Mouse (Mus musculus) inflammation-experienced regulatory T-cells, adult 6 months (primary cell): ENCODE measurements around the gene Zbtb7b. TPM values are rescaled to one million over a fixed set of nuclear protein-coding genes. Genes with fewer than 3 reads are reported as not detected.
A peak's percentile ranks its signal among the peaks of the same experiment; 100 is the strongest.

Source experiments
- ATAC-seq: one replicate; pipeline ENCODE4 v1.8.0; 2017
- polyA plus RNA-seq, 3 experiments: library from polyadenylated mRNA; unstranded; fragments of 100-300 nt; shearing (Covaris generic); gene quantifications; one replicate each; pipeline ENCODE4 v1.2.1; 2017

Zbtb7b gene
- polyA plus RNA-seq, 3 experiments from 2014 or later, result 11.1 to 16.2 (median 11.4) TPM

DNA sequence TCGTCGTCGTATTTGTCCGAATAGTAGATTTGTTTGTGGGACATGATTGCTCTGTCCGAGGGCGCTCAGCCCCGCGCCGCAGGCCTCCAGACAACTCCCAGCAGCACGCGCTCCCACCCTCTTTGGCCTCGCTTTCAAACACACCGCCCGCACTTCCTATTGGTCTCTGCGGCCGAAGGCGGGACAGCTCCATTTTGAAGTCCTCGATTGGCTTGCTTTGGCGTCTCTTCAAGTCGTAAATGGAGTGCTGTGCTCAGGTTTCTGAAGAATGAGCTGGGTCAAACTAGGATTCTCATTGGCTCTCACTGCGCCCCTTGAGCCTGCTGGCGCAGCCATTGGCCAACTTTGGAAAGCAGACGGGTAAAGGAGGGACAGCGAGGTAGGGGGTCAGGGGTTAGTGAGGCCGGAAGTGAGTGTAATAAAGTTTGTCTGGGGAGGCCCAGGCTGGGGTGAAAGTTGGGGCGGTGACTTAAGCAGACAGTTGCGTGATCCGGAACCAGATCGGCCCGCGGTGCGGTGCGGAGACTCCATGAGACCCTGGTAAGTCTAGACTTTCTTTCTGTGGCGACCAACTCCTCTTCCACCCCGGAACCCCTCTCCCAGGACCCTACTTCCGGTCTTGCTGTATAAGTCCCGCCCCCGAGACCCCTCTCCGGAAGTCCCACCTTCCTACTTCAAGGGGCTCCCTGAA, 23.7 kb upstream of the Zbtb7b start, which contains the start of the genes Cks1b and Shc1:
Cks1b (minus strand) TSS at position 214 of the 691 bp plus-strand sequence.
Shc1 (plus strand) TSS at position 274 of the 691 bp plus-strand sequence.
- peak; percentile 99 for ATAC-seq

DNA sequence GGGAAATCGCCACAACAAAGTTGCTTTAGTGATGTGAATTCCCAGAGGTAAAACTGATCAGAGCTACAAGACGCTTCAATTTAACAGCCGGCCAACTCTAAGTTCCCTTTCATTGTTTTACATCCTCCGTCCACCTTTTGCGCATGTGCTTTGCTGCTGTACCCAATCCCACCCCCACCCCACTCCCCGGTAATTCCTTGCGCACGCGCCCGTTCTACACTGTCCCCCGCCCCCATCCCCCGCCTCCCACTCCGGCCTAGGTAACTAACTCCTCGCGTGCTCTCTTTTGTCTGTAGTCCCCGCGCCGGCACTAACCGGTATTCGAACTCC, 23.2 kb upstream of the Zbtb7b start:
- ATAC-seq, result no peak

DNA sequence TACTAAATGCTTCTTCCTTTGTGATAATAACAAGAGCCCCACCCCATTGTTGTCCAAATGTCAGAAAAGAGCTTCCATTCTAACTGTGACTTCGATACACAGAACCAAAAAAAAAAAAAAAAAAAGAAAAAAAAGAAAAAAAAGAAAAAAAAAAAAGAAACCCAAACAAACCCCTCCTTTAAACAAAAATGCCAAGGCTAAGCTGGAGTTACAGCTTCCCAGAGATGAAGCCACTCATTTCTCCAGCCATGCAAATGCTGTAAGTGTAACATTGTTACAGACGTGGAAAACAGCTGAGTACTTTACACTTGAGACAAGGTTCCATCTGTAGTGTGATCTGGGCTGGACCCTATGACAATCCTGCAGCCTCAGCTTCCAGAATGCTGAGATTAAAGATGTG, 22.6 kb upstream of the Zbtb7b start:
- ATAC-seq, result no peak

DNA sequence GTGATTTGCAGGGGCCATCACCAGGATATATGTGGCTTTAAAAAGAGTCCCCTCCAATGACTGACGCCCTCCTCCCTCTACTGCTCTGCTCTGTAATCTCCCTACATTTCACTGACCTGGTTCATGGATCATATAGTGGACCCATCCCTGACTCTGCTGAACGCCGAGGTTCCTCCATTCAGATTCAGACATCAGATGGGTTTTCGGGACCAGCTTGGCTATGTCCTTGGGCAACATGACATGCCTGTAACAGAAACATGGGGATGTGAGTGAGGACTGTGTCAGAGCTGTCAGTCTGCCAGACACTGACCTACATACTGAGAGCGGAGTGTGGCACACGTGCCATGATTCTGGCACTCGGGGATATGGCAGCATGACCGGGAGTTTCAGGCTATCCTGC, 21.6 kb upstream of the Zbtb7b start:
- no peak for ATAC-seq

DNA sequence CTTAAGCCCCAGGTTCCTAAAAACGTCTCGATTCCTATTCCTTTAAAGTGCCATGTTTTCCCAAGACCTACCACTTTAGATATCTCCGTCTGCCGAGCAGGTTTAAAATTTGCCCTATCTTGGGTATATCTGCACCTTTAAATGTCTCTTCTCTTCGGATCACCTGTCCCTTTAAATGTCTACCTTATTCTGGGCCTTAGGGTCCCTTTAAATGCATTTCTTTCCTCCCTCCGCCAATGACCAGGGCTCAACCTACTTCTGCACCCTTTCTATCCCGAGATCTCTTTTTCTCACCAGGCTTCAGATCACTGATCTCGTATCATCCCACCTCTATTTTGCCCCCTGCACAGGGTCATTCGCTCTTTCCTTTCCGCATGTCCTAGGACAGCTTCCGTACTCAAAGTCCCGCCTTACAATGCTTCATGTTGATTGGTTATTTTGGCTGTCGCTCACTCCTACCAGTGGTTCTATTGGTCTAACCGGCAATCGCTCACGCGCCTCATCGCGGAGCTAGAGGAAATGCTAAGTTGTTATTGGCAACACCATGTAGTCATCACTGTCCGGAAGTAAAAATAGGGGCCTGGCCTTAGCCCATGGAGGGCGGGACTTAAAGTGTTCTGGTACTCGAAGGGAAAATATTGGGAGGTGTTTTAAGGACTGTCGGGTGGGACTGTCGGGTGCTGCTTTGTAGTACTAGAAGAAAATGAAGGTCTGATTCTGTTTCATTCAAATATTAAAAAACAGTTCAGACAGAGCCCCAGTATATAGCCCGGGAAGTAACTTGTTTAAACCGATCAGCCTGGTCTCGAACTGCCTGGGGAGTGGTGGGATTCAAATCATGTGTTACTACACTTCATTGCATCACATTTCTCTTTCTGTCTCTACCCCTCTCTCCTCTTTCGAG, 17.2 kb upstream of the Zbtb7b start, which contains the start of gene Flad1:
Flad1 (minus strand) TSS at position 381 of the 904 bp plus-strand sequence.
- ATAC-seq, result peak; percentile 100

DNA sequence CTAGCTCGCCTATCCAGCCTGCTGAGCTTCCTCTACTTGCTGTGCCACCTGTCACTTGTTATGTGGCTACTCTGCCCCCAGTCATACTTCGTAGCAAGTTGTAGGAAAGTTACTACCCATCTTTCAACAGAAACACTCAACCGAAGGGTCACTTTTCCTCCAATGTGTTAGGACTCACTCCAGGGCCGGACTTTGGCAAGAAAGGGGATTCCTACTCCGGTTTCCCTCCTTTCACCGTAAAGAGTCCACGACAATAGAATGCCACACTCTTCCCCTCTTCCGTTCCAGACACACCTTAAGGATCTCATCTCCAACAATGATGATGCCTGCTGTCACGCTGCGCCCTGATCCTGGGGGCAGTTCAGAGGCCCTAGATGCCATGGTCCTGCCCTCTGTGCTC, 16.3 kb upstream of the Zbtb7b start:
- ATAC-seq, result no peak

DNA sequence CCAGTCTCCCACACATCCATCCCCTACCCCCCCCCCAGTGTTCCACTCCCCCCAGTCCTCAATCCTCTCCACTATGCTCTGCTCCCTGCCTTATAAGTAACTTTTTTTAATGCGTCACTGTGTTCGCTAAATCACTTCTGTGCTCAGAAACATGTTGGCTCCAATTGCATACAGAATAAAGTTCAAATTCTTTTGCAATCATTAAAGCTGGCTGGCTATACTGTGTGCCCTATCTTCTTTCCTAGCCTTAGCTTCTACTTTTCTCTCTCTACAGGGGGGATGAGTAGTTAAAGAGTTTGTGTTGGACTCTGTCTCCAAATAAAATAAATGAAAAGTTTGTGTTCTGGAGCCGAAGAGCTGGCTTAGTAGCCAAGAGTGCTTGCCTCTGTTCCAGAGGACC, 15.1 kb upstream of the Zbtb7b start:
- ATAC-seq, result no peak

DNA sequence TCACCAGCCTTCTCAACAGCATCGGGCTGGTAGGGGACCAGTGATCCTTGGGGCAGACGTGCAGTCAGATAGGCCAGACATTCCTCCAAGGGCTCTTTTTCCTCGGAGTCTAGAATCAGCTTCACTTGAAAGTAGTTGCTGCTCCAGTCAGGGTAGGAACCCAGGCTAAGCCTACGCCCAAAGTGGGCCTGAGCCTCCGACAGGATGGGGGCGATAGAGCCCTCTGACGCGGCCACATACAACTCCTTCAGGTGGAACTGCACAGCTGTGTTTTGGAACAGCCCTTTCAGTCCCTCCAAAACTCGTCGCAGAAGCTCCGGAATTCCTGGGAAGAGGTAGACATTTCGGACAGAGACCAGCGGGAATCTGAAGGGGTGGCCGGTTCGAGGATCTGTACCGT, 13.9 kb upstream of the Zbtb7b start:
- no peak for ATAC-seq

DNA sequence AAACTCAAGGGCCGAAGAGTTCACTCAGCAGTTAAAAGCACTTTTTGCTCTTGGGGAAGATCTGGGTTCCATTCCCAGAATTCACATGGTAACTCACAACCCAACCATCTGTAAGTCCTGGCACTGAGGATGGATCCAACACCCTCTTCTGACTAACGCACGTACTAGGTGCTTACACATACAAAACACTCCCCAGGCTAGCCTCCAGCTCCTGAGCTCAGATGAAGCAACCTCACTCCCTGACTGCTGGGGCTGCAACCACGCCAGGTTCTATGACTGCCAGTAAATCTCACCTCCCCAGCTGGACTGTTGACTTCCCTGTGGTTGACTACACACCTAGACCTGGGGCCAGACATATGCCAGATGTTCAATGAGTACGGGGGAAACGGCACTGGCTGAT, 12.3 kb upstream of the Zbtb7b start:
- no peak for ATAC-seq

DNA sequence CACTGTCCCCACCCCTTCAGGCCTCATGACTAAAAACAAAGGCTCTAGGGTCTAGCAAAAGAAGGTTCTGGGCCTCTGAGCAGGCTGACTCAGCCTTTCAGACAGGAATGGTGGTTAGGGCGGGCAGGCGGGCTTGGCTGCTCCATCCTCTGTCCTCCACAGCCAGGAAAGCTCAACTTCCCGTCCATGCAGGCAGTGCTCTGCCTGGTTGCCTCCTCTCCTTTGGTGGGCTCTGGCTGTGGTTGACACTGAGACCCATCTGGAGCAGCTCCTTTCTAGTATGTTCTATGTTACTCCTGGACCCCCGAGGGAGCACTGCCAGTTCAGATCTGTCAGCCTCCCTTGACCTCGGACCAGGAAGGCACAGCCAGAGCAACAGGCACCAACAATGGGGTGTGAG, 8.1 kb upstream of the Zbtb7b start, which contains the start of gene Lenep:
Lenep (minus strand) TSS at position 101 of the 400 bp plus-strand sequence.
- ATAC-seq, result no peak

DNA sequence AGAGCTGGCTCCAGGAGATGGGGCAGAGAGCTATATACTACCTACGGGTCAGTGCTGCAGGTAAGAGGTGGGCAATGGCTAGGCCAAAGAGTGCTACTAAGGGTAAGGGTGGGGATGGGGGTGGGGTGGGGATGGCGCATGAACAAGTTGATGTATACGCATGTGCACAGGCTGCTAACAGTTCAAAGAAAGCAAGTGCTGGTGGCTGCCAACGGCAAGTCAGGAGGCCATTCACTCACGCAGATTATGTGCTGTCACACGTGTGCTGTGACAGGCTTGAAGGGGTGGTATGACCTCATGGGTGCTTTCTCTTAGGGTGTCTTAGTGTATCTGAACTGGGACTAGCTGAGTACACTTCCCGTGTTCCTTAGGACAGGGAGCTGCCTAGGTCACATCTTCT, 6.8 kb upstream of the Zbtb7b start:
- ATAC-seq, result no peak

DNA sequence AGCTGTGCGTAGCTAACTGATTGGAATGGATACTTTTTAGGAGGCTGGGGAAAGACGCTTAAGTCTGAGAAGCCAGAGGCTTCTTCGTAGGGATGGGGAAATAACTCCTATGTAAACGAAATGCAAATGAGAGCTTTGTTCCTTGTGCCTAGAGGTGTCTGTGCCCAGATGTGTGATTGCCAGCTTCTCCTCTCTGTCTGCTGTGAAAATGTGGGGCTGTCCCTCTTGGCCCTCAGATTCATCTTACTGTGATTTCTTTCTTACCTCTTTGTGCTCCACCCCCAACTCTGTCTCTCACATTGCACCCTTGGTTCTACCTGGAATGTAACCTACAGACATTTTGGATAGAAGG, 2.1 kb upstream of the Zbtb7b start:
- no peak for ATAC-seq

DNA sequence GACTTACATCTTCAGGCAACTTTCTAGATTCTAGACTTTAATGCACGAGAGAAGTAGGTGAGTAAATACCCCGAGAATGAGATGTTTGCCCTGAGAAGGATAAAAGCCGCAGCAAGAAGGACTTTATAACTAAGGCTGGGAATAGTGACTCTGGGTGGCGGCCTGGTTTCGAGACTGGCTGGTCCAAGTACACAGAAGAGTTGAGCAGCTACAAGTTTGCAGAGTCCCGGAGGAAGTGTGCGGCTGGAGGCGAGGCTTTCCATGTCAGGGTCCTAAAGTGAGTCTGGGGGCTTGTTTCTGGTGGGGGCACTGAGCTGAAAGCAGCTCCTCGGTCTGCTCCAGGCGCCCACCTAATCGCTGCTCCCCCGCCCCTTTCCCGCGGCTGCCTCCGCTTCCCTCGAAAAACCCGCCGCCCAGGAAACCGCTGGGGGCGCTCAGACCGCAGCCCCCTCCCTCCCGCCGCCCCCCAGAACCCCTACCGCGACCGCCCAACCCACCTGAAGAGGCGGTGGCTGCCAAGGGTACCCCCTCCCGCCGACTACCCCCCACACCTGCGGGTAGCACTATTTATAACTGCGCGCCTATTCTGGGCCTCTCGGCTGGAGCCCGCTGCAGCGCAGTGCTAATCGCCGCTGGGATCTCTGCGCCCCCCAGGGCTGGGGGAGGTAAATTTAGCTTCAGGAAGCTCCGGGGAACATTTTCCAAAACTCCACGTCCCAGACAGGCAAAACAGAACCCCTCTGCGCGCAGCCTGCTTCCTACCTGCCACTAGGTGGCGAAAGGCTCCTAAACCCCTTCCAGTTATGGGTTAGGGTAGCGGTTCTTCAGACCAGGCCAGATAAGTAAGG, 1.5 kb upstream of the Zbtb7b start:
- ATAC-seq, result no peak

DNA sequence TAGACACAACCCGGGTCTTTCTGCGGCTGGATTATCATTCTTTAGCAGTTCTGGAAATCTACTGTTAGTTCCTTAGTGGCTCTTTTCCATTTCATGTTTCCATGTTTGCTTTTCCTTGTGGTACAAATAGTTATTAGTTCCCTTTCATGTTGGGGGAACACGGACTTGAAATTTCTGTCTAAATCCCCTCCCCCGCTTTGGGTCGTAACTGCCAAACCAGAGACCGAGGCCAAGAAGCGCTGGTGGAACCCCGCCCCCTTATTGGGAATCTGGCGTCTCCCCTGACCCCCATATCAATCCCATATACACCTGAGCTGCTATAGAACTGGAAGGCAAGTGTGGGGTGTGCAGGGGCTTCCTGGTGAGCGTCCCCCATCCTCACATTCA, 836 bp upstream of the Zbtb7b start:
- no peak for ATAC-seq

DNA sequence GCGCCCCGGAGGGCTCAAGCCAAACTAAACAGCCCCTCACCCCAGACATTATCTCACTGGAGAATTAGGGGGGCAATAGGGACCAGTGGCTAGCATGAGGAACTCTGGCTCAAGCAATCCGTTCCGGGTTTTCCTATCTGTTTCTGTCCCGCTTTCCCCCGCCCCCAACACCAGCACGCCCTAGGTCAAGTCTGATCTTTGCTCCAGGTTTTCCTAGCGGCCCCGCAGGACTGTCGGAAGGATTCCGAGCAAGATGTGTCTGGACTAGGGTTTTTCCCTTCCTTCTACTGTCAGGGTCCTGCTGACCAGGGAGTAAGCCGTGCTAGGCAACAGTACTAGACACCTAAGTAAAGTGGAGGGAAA, 299 bp upstream of the Zbtb7b start:
- ATAC-seq, result no peak

DNA sequence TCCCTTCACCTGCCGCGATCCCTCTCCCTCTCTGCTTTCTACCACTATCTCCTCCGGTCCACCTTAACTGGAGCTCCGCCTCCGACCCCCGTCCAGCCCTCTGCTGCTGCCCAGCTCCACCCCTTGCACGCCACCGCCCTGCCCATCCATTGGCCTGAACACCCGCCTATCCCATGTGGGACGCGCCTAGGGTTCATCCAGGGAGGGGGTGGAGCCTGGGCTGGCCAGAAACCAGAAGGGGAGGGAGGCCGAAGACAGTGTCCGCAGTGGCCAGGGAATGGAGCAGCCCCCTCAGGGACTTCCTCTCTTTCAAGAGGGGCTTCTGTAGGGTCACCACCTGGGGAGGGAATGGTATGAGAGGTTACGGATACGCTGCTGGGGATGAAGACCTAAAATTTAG, 971 bp downstream of the Zbtb7b start:
- ATAC-seq, result peak; percentile 77

DNA sequence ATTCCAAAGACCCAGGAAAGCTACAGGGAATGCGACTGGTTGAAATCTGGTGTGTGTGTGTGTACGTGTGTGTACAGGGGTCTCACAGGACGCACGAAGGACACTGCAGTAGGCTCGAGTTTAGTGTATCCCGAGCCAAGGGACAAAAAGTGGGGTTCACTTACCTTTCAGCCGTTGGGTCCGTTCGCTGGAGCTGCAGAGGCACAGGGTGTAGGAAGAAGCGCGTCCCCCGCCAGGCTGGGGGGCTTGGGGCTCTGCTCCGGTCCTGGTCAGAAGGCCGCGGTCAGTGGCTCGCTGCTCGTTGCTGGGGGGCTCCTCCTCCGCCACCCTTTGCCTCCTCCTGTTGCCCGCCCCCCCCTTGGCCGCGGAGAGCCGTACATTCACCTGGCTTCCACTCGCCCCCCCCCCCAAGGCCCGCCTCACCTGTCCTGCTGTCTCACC, 1.7 kb downstream of the Zbtb7b start:
- no peak for ATAC-seq

DNA sequence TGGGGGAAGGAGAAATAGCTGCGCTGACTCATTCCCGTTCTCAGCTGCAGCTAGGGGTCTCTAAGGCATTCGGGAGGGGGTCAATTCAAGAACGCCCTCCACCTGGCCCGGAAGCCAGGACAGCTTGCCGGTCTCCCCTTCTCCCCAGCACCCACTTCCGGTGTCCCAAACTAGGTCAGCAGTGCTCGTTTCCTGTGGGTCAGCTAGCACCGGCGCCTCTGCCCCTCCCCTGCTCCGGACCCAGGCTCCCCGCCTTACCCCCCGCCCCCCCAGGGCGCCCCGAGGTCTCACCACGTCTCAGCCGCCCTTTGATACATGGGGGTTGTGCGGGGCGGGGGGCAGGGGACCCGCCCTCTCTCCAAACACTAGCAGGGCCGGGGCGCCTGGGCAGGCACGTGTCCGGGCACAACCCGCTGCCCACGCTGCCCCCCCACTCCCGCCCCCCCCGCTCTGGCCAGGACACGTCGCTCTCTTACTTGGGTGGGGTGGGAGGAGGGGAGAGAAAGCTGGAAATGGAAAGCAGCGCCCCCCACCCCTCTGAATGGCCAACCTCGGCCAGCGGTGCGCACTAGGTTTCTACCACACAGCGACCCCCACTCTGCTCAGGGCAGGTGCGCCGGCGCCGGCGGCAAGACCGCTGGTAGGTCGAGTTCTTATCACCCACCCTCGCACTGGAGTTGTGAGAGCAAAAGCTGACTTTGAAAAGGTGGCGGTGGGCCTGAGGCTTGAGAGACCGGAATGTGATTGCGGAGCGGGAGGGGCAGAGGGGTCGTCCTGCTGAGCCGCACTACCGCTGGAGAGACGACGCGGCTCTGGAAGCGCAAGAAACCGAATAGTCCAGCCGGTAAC, 2.7 kb downstream of the Zbtb7b start:
- no peak for ATAC-seq

DNA sequence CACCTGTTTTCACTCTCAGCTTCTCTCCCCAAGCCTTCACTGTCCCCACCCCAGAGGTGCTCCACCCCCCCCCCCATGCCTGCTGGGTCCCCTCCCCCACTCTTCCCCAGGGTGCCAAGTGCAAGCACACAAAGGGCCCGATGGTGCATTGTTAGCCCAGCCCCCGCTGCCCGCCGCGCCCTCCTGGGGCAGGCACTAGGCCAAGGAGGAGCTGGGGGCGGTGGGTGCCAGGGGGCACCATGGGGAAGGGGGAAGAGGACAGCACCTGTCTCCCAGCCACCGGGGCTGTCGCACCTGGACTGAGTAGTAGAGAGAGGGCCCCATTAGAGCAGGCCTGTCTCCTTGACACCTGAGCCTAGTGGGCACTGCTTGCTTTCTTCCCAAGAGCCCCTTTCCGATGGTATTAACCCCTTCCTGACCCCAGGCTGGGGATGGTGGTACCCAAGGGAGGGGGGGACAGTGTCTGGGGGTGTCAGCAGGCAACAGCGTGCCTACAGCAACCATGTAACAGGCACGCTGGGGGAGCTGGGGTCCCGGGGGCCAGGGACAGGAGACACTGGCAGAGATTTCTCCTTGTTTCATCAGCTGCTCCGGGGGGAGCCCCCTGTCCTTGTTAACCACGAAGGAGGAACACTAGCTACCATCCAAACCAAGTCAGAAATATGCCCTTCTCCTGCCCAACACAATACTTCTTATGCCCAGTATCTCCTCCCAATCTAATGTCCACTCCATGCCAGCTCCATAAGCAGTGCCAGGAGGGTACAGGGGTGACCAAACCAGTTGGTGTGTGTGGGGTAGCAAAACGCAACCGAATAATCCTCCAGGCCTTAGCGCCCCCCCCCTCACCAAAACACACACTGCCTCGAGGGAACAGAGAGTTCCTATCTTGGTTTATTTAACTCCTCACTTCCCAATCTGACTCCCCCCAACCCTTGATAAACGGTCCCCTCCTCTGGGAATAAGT, 3.6 kb downstream of the Zbtb7b start:
- ATAC-seq, result no peak

DNA sequence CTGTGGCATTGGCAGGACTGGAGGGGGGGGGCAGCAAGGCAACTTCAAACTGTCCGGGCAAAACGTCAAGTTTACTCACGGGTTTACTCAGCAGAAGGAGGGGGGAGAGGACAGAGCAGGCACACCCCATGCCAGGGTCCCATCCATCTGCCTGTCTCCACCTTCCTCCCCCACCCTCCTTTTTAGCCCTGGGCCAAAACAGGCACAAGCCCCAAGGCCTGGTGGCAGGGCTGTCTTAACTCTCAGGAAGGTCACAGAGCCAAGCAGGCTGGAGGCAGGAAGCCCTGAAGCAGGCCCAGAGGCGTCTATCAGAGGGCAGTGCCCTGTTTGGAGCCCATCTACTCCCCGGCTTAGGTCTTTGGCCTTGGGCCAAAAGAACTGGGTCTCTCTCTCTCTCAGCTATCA, 4.5 kb downstream of the Zbtb7b start:
- no peak for ATAC-seq
